ENCODE assay signal across 19 mouse cellular contexts in the genomic region with DNA sequence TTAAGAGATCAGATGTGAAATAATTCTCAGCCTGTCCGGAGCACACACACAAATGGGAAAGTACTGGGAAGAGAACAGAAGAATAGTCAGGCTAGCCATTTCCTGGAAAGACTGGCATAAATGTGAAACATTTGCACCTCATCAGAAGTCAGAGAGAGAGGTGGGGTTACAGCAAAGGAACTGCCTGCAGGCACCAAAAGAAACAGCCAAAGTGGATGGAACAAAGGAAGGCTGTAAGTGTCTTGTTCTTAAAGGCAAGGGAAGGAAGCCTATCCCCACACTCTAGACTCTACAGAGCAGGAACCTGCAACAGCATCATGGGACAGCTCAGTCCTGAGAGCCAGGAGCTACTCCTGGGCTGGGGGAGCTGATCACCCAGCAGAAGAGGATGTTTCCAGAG.
"Had no signal": no experiment of that assay in that cellular context is flagged by ENCODE, and none has a peak within 500 bp of the region (broad histone marks: within the 10 kb centered on the region; RNA-seq: fewer than 3 reads in every experiment).

No protein-coding gene starts in this region.

- H3K9me3 ChIP-seq: kidney, embryonic 15.5 days; lung, embryonic 15.5 days; midbrain, embryonic 12.5 days; stomach, embryonic 15.5 days had no signal

- ATAC-seq: midbrain, embryonic 16.5 days had no signal

- H3K4me3 ChIP-seq: kidney, embryonic 15.5 days; left cerebral cortex, adult 2 months; lung, embryonic 15.5 days; megakaryocyte, embryonic 14.5 days; midbrain, embryonic 12.5 days; stomach, embryonic 15.5 days had no signal

- H3K27ac ChIP-seq: kidney, embryonic 15.5 days; left cerebral cortex, adult 2 months; liver, embryonic 14.5 days; lung, embryonic 15.5 days; midbrain, embryonic 12.5 days; stomach, embryonic 15.5 days had no signal

- DNase-seq: kidney, adult 11 months; kidney, adult 8-10 months; kidney, postnatal 10 days; kidney, postnatal 36 days; layer of hippocampus, postnatal 36 days; left cerebral cortex, postnatal 4 days; lung, adult 18-20 months; lung, postnatal 10 days; lung, postnatal 36 days; spleen, adult 18-20 months; thymus, postnatal 36 days had no signal

- H3K27me3 ChIP-seq: stomach, embryonic 15.5 days had no signal

- H3K4me2 ChIP-seq: kidney, embryonic 15.5 days; lung, embryonic 15.5 days; midbrain, embryonic 12.5 days; stomach, embryonic 15.5 days had no signal

- H3K36me3 ChIP-seq: kidney, embryonic 15.5 days; lung, embryonic 15.5 days; midbrain, embryonic 12.5 days; stomach, embryonic 15.5 days had no signal

- H3K9ac ChIP-seq: kidney, embryonic 15.5 days; liver, embryonic 14.5 days; lung, embryonic 15.5 days; midbrain, embryonic 12.5 days; stomach, embryonic 15.5 days had no signal
